Mouse (Mus musculus): ENCODE results near the gene Hoxb3.

Hoxb3 gene

GRCm38 (mm10) chr11:96303151-96304099 lies 19.7 kb upstream of the Hoxb3 start, which contains the start of gene Hoxb5:
TSS of gene Hoxb5 (plus strand) at chr11:96303336.
- peak; percentile 94 for DNase-seq

- DNase-seq, result peak; percentile 69
Measured at GRCm38 (mm10) chr11:96304381-96305195, 18.5 kb upstream of the Hoxb3 start.

DNA sequence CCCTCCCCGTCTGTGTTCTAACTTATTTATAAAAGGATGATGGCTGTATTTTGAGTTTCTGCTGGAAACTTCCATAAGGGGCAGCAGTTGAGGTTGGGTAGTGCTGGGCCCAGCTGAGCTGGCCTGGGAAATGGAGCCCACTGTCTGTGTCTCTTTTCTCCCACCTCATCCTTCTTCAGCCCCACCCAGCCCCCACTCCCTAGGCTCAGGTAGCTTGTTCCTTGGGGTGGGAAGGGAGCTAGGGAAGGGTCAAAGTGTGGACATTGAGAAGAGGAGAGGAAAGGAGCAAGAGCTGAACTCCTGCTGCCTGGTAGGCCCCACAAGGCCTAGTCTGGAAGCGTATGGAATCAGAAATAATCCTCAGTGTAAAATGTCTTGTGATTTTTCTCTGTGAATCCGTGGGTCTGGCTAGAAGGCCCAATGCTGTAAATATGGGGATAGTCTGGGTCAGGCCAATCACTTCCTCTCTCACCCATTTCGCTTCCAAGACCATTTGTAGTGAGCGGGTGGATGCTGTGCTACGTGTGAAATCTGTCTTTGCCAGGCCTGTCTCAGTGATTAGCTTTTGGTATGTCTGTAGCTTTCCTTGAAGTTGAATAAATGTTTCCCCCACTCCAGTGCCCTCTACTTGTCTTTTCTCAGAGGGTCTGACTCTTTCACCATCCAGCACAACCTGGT lies 17.5 kb upstream of the Hoxb3 start:
- DNase-seq, result peak; percentile 54

DNA sequence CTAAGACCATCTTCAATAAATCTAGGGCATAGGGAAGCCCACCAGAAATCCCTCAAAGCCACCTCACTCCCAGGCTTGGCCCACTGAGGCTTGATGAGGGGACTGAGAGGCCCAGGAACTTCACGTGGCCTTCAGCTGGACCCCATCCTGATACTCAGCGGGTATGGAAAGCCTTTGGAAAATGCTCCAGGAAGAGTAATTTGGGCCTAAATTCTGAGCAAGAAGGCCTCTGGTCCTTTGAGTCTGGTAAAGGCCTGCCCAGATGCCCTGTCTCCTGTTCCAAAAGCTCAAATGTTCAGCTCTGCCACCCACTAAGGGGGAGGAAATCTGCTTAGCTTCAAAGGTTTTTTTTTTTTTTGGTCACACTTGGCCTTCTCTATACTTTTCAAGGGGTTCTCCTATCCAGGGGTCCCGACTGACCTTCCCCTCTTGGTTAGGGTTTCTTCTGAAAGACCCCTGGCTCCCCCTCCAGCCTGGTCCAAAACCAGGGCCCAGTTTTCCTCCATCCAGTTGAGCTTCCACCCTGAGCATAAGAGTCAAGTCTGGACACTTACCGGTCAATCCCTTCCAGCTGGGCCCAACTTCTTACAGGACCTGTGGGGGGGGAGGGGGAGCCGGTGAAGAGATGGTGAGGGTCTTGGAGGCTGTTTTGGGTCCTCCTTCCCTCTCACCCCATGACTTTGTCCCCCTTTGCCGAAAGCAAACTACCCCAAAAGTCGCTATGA lies 16.8 kb upstream of the Hoxb3 start:
- DNase-seq, result peak; percentile 70

DNA sequence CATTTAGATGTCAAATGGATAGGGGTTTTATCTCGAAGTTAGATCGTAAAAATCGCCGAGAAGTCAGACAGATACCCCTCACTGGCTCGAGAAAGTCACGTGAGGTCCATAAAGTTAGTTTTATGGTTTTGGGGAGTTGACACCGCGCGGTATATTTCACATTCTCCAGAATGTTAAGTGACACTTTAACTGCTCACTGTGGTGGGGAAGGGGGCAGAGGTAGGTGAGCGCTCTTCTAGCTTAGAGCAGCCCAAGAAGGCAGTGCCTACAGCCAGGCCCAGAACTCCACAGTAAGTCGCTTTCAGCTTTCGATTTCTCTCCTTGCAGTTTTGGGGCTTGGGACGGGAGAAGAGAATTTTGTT lies 16.2 kb upstream of the Hoxb3 start:
- peak; percentile 69 for DNase-seq

GRCm38 (mm10) chr11:96308763-96309162 lies 14.4 kb upstream of the Hoxb3 start:
- no peak for DNase-seq

DNA sequence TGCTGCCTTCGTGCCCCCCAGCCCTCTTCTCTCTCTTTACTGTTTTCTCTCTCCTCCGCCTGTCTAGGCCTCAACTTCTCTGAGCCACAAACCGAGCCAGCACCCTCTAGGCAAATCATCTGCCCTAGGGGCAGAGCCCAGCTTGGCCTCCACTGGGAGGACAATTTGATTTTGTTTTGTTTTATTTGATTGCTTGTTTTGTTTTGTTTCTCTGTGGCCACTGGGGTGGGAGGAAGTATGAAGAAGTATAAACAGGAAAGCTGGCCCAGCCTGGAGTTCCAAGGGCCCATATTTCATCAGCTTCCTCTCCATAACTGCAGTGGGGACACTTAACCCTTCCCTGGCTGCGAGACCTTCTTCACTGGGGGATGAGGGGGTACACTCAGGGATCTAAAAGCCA lies 13.8 kb upstream of the Hoxb3 start:
- DNase-seq, result peak; percentile 72

- peak; percentile 57 for DNase-seq
Measured at GRCm38 (mm10) chr11:96310183-96310938, 12.8 kb upstream of the Hoxb3 start.

DNA sequence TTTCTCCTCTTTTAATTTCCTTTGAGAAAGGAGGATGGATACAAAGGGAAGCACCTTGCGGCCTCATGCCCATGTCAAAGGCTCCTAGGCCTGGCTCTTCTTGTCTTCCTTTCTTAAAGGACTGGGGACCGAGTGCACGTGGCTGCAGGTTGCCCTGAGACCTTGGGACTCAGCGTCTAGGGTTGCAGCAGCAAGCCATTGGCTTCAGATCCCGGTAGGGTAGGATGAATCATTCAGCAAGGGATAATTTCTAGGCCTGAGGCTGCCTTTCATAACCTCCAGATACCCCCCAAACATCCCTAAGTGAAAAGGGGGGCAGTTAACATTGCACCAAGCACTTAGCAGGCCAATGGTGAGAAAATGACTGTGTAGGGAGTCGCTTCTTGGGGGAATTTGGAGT lies 12.0 kb upstream of the Hoxb3 start:
- DNase-seq, result peak; percentile 78

GRCm38 (mm10) chr11:96311520-96312417 lies 11.4 kb upstream of the Hoxb3 start:
- peak; percentile 86 for DNase-seq

DNA sequence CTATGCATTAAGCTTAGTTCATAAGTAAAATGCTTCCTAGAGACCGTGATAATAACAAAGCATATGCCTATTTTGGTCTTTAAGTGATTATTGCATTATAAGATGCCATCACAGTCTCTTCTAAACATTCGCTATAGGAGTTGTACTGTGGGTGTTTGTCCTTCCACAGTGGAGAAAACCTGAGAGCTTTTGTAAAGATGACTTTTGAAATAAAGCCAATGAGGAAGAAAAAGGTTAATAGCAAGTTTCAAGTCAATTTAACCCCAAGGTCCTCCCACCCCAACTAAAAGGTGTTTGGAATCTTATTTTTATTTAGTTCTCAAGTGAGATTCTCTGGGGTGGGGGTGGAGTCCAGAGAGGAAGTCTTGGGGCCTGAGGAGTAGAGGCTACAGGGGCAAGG lies 10.0 kb upstream of the Hoxb3 start:
- no peak for DNase-seq

GRCm38 (mm10) chr11:96313806-96314428 lies 9.2 kb upstream of the Hoxb3 start:
- peak; percentile 66 for DNase-seq

DNA sequence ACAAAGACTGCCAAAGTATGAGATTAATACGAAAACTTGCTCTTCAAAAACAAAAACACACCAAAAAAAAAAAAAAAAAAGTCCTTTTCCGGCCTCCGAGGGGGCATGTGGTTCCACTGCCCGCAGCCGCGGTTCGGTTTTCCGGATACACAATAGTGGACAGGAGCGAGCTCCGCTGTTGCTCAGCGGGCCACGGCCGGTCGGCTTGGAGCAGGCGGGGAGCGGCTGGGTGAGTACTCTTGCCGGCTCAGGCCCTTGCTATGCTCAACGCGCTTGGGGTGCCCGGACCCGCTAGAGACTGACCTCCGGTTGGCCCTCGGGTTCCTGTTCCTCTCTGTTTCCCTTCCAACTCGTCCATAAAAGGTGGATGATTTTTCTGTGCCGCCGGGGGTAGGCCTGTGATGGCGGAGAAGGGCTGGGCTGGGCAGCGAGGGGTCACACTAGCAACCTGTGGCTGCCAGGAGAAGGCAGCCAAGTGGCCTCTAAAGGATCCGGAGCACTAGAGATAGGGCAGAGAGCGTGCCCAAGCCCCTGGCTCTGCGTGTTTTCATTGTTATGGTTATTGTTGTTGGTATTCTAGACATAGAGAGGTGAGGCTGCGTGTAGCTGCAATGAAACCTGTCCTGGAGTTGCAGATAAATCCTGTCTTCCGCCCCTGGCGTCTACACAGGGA lies 8.3 kb upstream of the Hoxb3 start:
- peak; percentile 81 for DNase-seq

- DNase-seq, result peak; percentile 74
Measured at GRCm38 (mm10) chr11:96315344-96315681, 7.8 kb upstream of the Hoxb3 start.

DNA sequence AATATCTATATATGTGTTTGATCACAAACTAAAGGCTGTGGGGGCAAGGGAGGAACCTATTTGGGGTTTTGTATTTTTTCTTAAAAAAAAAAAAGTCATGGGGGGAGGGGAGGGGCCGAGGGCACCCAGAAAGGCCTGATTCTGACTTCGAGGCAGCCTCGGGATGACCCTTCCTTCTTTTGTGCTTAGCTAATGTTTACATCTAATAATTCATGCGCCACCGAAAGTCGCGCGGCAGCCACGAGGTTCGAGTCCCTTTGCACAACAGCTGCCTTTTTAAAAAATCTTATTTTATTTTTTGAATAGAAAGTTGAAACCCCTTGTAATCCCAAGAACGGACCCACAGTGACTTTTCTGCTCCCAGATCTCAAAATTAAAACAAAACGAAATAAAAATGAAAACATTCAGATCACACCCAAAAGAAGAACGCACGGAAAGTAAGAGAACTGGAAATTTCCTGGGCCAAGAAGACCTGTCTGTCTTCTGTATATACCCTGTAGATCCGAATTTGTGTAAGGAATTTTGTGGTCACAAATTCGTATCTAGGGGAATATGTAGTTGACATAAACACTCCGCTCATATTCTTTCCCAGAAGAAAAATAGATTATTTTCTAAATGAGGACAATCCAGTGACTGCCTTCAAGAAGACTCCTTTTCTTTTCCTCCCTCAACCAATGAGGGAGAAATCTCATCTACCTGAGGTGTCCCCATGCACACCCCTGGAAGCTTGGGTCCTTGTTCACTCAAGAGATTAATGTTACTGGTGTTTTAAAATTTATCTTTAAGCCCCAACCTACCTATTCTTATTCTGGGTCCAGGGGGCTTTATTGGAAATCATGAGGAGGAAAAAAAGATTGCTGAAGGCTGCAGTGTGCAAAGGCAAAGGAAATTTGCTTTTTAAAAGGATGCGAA lies 6.2 kb upstream of the Hoxb3 start:
- no peak for DNase-seq

- DNase-seq, result peak; percentile 62
Measured at GRCm38 (mm10) chr11:96317608-96318367, 5.3 kb upstream of the Hoxb3 start, which contains the start of gene Hoxb4. TSS of gene Hoxb4 (plus strand) at chr11:96318267.

DNA sequence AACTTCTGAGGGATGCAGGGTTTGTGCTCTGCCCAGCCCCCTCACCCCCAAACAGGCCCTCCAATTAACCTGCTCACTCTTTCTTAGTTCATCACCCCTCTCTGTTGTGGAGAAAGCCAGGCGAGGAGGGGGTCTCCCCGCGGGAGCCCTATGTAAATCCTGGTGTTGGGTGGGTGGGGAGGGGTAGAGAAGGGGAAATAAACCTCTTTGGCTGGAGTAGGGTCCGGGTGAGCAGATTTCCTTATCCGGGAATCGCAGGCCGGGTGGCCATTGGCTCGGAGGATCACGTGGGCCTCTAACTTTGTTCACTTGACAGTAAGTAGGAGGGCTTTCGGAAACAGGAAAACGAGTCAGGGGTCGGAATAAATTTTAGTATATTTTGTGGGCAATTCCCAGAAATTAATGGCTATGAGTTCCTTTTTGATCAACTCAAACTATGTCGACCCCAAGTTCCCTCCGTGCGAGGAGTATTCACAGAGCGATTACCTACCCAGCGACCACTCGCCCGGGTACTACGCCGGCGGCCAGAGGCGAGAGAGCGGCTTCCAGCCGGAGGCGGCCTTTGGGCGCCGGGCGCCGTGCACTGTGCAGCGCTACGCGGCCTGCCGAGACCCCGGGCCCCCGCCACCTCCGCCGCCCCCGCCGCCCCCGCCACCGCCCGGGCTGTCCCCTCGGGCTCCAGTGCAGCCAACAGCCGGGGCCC lies 4.6 kb upstream of the Hoxb3 start:
- peak; percentile 86 for DNase-seq

All from kidney, adult 18-20 months (tissue).